Mouse (Mus musculus) heart, adult 8-10 months (tissue): ENCODE results near the gene Rpl10a. TPM values are rescaled to one million over a fixed set of nuclear protein-coding genes. Genes with fewer than 3 reads are reported as not detected.
"Not testable (repeated sequence)": the region's sequence is repeated elsewhere in the genome, so short reads cannot be mapped to it uniquely, and the experiment has no call there.

Source experiments
- DNase-seq: peaks from one replicate; pipeline ENCODE4 v3.0.0; 2022; ENCODE audit warnings: low spot score
- total RNA-seq, 4 experiments: library from RNA; stranded (reverse); gene quantifications; 2 replicates each; pipeline ENCODE4 v1.2.4; 2022

The Rpl10a gene
- total RNA-seq, 4 experiments from 2014 or later, result 377 to 423 (median 382) TPM

DNA sequence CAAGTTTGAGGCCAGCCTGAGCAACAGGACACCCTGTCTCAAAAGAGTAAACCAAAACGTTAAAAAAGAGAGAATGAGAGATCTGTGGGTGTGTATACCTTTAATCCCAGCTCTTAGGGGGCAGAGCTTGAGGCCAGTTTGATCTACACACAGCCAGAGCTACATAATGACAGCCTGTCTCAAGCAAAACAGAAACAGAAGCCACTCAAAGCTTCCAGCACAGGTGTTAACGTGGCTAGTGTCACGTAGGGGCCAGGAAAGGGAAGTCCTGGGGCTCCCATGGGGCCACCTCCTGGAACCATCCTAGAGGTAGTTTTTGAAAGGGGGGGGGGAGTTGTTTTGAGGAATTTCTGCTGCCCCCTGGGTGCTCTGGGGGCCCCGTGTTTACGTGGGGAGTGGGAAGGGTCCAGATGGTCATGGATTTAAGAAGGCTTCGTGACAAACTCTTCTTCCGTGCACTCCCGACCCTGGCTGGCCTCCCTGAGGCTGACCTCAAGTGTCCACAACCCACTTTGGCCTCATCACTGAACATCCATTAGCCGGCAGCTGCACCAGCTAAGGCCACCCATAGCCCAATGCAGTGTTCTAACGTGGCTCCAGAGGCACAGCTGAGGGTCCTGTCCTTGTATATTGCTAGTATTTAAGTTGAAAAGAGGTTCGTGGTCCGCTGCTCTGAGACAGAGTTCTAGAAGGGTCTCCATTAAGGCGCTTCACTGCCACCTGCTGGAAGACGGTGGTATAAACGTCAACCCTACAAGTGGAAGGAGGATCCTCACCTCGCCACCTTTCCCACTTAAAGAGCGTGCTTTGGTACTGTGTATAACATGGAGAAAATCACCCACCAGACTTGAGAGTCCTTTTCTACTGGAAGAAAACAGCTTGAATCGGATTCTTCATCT, 19.7 kb upstream of the Rpl10a start:
- peak; percentile 92 for DNase-seq

DNA sequence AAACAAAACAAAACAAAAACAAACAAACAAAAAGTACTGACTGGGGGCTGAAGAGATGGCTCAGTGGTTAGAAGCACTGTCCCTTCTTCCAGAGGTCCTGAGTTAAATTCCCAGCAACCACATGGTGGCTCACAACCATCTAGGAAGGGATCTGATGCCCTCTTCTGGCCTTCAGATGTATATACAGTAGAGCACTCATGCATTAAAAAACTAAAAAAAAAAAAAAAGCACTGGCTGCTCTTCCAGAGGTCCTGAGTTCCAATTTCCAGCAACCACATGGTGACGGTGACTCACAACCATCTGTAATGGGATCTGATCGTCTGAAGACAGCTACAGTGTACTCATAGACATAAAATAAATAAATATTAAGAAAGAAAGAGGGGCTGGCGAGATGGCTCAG, 17.4 kb upstream of the Rpl10a start:
- no peak for DNase-seq

DNA sequence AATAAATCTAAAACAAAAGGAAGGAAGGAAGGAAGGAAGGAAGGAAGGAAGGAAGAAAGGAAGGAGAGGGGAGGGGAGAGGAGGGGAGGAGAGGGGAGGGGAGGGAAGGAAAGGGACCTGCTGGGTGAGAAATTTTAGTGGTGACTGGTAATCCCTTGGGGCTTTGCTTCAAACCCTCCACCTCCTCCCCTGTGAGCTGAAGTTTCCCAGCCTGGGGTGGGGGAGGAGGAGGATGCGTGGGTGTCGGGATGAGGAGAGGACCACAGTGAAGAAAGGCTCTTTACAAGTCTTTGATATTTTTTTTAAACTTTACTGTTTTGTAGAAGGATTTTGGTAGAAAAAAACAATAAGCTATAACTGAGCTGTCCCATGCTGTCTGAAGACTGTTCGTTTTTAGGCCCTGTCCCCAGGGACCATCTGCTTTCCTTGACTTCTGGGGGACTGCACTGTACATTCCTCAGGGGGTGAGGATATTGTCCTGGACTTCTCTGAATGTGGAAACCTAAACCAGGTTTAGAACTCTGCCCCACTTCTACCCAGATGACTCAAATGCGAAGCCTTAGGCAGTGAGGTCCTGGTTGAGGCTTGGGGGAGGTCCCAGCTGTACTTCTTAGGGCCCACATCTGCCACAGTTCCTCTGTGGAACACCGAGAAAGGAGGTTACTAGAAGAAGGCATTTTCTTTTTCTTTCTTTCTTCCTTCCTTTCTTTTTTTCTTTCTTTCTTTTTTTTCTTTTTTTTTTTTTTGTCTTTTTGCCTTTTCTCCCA, 16.7 kb upstream of the Rpl10a start:
- DNase-seq, result no peak

DNA sequence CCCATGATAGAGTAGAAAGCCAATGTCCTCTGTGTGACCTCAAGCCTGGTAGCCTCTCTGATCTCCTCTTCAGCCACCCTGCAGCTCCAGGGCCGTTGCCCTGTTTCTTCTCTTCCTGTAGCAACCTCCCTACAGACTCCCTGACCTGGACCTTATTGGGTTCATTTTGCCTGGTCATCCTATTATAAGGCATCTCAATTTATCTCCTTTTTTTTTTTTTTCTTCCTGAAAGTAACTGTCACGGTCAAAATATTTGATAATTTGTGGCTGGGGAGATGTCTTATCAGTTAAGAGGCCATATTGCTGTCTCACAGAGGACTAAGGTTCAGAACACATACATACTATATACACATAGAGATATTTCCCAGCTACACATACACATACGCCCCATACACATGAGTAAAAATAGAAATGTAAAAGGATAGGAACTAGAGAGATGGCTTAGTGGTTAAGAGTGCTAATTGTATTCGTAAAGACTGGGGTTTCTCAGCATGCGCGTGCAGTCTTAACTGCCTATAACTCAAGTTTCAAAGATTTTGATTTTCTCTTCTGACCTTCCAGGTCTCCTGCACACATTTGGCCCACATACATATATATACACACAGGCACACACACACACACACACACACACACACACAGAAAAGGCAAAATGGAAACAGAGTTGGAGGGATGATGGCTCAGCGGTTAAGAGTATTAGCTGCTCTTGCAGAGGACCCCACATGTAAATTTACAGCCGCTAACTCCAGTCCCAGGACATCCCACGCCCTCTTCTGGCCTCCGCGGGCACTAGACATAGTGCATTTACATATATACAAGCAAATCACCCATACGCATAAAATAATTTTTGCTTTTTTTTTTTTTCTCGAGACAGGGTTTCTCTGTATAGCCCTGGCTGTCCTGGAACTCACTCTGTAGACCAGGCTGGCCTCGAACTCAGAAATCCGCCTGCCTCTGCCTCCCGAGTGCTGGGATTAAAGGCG, 15.7 kb upstream of the Rpl10a start:
- DNase-seq, result no peak

DNA sequence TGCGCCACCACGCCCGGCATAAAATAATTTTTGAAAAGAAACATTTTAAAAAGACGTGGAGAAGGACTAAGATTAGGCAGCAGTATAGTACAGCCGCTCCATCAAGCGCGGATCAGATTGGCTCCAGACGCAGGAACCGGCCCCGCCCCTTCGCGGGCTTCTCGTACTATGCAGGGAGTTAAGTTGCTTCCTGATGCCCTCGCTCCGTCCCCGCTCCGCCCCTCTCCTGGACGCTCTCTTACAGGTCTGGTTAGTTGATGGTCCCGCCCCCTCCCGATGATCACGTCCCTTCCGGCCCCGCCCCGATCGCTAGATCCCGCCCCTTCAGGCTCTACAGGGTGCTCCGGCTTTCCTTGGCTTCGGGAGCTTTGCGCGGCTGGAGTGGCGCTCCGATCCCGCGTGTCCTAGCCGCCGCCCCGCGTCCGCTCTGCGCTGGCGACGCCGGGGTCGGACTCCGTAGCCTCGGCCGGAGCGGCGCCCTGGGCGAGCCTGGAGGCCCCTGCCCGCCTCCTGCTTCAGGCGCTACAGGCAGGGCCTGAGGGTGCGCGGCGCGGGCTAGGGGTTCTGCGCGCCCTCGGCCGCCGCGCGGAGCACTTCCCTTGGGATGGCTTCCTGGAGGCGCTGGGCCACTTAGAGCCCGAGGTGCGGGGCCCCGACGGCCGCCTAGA, 14.9 kb upstream of the Rpl10a start, which contains the start of gene Fance:
TSS of gene Fance (plus strand) at position 308 of the 668 bp plus-strand sequence.
- peak; percentile 94 for DNase-seq

DNA sequence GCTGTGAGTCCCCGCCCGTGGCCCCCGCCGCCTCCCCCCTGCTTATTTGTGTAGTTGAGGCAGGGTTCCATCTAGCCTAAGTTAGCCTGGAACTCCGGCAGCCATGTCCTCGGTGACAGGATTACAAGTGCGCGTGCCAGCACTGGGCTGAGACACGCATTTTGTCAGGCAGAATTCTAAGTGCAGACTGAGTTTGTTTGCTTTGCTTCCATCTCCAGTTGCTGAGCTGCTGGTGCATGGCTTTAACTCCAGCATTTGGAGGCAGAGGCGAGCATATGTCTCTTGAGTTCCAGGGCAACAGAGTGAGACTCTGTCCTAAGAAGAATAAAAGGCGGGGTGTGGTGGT, 14.4 kb upstream of the Rpl10a start:
- DNase-seq, result no peak

DNA sequence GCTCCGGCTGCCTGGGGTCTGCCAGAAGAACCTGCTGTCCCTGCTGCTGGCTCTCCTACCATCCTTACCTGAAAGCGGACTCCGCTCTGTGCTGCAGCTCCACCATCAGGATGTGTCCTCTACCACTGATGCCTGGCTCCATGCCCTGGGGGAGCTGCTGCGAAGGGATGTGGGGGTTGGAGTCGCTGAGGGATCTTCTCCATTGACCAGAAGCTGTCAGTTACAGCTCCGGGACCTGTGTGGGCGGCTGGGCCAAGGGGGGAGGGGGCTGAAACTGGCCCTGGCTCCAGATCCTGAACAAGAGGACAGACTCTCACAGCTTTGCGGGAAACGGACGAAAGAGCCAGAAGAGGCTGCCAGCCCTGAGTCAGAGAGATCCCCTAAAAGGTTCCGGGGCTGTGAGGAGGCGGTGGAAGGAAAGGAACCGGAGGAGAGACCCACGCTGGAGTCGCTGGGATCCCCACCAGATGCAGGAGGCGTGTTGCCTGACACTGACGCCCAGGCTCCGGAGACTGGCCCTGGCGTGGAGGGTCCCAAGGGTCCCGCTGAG, 12.6 kb upstream of the Rpl10a start:
- DNase-seq, result no peak

DNA sequence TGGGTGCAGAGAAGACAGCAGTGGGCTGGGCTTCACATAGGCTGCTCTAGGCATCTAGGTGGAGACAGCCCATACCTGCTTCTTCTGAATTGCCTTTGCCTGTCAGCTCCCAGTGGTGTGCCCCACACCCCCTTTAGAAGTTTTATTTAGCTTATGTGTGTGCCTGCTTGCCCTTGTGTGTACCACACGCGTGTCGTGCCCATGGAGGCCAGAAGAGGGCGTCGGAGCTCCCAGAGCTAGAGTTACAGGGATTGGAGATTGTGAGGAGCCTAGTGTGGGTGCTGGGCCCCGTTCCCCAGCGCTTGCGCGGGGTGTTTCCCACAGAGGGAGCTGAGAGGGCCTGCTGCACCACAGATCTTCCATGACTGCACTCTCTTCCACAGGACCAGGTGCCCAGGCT, 11.8 kb upstream of the Rpl10a start:
- DNase-seq, result no peak

DNA sequence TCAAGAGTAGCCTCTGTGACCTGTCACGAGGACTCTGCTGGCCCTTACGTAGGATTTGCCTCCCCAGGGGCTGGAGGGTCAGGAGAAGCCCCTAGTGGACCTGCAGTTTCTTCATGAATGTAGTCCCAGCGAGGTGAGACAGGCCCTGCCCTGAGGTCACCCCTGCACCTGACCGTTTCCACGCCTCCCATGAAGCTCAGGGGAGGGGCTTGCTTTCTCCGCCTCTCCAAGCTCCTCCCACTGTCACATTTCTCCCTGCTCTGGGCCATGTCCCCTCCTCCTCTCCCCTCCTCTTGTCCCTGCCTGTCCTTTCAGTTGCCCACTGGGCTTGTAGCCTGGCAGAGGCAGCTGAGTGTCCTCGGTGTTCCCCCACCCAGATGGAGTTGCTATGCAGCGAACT, 11.2 kb upstream of the Rpl10a start:
- DNase-seq, result no peak

DNA sequence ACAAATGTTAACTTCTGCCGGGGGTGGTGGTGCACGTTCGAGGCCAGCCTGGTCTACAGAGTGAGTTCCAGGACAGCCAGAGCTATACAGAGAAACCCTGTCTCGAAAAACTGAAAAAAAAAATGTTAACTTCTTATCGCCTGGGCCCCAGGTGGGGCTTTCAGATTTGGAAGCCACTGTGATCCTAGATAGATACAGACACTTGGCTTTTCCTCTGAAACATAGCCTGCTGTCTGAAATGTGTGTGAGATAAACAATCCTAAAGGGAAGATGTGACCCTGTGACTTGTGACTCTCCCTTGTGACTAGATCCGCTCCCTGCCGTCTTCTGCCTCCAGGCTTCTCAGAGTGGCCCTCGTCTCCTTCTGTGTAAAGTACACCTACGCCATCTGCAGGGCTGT, 10.5 kb upstream of the Rpl10a start:
- DNase-seq, result no peak

DNA sequence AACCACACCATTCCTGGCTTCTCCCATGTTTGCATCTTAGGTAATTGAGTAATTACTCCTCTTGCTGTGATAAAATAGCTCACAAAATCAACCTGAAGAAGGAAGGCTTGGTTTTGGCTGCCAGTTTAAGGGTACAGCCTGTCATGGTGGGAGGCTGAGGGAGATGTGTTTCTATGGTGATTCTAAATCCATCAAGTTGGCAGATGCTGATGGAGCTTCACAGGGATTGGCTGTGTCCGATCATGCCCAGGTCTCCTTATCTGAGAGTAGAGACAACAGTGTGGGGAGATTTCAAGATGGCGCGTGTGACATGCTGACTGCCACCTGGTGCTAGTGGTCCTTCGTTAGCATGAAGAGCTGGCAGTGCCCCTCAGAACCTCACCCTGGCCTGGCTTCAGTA, 6.6 kb upstream of the Rpl10a start:
- no peak for DNase-seq

DNA sequence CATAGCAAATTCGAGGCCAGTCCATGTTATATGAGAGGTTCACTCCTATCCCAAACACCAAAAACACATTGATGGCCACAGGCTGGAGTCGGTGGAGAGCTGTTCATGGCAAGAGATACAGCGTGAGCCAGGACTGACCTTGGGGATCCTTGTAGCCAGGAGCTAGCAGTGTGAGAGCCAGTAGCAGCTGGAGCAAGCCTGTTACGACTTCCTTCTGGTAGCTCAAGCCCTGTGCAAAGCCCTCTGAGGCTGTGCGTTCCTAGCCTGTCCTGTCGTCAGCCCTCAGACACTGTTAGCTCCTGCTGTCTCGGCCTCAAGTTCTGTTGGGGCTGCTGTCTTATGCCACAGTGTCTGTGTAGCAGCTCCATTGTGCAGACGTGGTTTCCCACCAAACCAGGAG, 4.5 kb upstream of the Rpl10a start:
- no peak for DNase-seq

DNA sequence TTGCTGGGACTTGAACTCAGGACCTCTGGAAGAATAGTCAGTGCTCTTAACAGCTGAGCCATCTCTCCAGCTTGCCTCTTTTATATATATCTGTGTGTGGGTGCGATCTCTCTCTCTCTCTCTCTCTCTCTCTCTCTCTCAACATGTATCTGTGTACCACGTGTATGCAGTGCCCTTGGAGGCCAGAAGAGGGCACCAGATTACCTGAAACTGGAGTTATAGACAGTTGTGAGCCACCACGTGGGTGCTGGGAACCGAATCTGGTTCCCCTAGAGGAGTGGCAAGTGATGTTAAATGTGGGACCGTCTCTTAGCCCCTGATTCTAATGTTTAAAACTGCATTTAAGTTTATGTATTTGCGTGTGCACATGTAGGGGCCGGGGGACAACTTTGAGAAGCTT, 3.9 kb upstream of the Rpl10a start:
- DNase-seq, result not testable (repeated sequence)

DNA sequence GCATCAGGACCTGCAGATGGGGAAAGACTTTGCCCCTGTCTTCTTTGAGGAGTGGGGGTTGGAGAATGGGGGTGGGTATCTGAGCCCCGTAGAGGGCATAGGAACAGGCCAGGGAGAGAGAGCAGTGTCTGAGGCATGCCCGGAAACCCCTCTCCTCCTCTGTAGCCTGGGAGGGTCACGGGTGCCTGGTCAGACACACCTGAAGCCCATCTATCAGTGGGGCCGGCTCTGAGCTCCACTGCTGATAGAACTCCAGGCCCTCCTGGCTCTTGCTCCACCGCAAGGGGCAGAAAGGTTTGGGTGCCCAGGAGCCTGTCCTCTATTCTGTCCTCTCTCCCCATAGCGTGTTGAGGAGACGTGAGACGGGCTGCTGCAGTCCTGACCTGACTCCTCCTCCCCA, 2.5 kb upstream of the Rpl10a start:
- DNase-seq, result no peak

DNA sequence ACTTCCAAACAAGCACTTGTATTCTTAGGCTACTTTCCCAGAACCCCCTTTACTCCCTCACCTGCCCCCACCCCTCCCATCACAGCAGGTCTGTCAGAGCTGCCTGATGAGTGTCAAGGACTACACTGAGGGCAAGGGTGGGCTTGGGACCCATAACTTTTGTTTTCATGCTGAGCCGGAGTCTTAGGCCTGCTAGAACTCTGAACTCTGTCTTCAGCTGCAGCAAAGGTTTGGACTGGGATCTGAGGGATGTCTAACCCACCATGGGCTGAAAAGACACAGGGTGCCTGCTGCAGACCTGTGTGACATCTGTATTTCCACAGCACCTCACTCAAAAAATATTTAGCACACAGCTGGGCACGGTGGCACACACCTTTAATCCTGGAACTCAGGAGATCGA, 1.3 kb upstream of the Rpl10a start:
- no peak for DNase-seq

DNA sequence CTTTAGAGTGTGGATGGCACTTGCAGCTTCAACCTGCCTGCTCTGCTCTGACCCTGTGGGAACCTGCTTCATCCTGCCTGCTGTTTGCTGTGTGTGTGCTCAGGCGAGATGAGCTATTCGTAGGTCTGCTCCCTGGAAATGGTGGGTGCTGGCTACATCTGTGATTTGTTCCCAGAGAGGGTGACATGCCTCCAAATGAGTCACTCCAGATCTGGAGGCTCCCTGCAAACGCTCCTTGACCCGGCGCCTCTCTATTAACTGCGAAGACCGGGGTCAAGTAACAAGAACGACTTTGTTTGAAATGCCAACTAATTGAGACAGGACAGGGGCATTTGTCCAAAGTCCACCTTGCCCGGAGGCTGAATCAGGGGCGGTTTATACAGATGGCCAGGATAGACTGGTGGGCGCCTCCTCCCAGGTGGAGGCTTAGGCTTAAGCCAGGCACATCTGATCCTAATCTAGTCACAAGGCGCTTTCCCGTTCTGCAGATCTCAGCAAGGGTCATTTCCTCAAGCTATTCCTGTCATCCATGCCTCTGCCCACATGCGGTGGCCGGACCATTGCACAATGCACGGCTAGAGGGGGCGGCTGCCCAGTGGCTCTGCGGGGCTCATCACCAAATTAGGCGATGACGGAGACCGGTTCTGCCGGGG, 472 bp upstream of the Rpl10a start:
- no peak for DNase-seq

DNA sequence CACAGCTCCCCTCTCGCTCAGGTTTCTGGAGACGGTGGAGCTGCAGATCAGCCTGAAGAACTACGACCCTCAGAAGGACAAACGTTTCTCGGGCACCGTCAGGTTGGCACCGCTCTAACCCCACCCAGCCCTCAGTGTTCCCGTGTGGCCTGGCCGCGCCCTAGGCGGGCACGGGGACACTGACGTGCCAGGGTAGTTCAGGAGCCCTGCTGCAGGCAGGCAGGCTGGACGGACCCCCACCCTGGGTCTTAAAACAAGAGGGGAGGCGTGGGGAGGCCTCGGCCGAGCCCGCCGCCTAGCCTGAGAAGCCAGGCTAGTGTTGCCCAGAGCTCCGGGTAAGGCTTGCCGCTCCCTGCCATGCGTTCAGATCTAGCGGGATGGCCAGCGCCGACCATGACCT, 675 bp downstream of the Rpl10a start:
- no peak for DNase-seq

DNA sequence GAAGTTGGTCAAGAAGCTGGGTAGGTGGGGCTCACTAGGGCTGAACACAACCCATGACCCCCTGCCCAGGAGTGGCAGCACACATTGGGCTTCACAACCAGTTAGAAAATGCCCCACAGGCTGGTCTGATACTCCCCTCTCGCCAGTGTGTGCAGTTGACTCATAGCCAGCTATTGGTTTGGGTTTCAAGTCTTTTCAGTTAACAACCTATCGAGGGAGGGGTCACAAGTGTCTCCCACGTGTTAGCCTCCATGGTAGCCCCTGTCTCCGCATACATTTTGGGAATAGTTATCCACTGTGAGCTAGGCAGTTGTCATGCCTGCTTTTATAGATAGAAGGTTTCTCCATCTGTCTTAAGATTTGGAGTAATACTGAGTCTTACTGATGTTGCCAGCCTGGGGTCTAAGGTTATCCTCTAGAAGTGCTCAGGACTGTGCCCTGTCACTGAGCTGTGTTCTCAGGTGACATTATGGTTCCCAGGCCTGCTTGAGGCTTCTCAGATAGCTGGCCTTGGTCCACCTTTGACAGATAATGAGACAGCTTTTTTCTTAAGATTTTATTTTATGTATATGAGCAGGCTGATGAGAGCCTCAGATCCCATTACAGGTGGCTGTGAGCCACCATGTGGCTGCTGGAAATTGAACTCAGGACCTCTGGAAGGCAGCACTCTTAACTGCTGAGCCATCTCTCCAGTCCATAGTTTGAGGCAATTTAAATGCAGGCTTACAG, 1.4 kb downstream of the Rpl10a start:
- no peak for DNase-seq

DNA sequence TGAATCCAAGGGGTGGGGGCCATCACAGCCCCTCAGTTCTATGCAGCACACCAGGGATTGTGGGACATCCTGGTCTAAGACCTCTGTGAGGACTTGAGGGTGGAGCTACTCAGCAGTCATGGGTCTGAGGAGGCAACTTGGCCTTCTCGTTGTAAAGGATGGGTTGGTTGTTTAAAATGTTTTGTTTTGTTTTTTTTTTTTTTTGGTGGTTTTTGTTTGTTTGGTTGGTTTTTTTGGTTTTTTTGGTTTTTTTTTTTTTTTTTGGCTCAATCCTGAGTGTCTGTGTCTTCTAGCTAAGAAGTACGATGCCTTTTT, 1.9 kb downstream of the Rpl10a start:
- DNase-seq, result no peak

DNA sequence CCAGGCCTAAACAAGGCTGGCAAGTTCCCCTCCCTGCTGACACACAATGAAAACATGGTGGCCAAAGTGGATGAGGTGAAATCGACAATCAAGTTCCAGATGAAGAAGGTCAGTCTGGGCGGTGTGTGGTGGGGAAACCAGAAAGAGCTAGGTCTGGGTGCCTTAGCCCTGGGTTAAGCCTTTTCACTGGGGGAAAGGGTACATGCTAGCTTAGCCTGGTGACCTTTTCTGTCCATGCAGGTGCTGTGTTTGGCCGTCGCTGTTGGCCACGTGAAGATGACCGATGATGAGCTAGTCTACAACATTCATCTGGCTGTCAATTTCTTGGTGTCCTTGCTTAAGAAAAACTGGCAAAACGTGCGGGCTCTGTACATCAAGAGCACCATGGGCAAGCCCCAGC, 2.3 kb downstream of the Rpl10a start:
- DNase-seq, result not testable (repeated sequence)
